Comparison of ENCODE assay signal across 8 mouse cellular contexts in the genomic region with DNA sequence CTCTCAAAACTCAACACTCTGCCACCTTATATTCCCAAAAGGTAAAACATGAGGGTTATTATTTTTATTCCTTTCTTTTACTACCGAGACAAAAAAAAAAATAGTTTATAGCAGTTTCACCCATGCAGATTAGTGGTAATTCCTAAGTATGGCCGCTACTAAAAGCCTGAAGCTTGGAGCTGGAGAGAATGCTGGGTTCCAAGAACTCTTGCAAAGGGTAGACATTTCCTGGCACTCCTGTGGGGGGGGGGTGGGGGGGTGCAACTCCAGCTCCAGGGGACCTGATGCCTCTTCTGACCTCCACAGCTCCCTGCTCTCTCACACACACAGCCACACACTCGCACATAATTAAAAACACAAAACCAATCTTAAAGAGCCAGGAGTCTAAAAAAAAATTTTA. TPM values are rescaled to one million over a fixed set of nuclear protein-coding genes. Genes with fewer than 3 reads are reported as not detected.
DNase-seq lines count a peak whose midpoint lies in the region; ATAC-seq and TF ChIP-seq lines count a peak whose summit lies in the region.

No protein-coding gene starts in this region.

- ATAC-seq in kidney, postnatal 0 days (replicated peaks; ENCODE audit: low FRiP score, low read depth), result no peak
- no peak for ATAC-seq in embryonic facial prominence, embryonic 12.5 days (ENCODE audit: insufficient number of reproducible peaks, insufficient read depth, low FRiP score, low TSS enrichment)
- no peak for ATAC-seq in intestine, embryonic 16.5 days
- ATAC-seq in neural tube, embryonic 12.5 days (ENCODE audit: low FRiP score, low read depth), result no peak

- H3K27me3 ChIP-seq in kidney, postnatal 0 days (ENCODE audit: insufficient read depth, low read length), result no peaks in the 10 kb centered on the region
- H3K27me3 ChIP-seq in embryonic facial prominence, embryonic 12.5 days, result no peaks in the 10 kb centered on the region
- H3K27me3 ChIP-seq in intestine, embryonic 16.5 days (replicated peaks; ENCODE audit: control insufficient read depth, insufficient read depth, low read length), result no peaks in the 10 kb centered on the region
- H3K27me3 ChIP-seq in neural tube, embryonic 12.5 days (replicated peaks), result no peaks in the 10 kb centered on the region

- peak overlapping the region; percentile 76 for H3K4me3 ChIP-seq in kidney, postnatal 0 days (replicated peaks; ENCODE audit: low read depth, low read length)
- peak overlapping the region; percentile 77 for H3K4me3 ChIP-seq in embryonic facial prominence, embryonic 12.5 days
- peak overlapping the region; percentile 86 for H3K4me3 ChIP-seq in intestine, embryonic 16.5 days (ENCODE audit: low read length)
- peak overlapping the region; percentile 81 for H3K4me3 ChIP-seq in neural tube, embryonic 12.5 days

- 45% methylated on average over 3 of the region's 3 CpGs for WGBS in kidney, postnatal 0 days
- 45% methylated on average over 3 of the region's 3 CpGs for WGBS in embryonic facial prominence, embryonic 12.5 days
- 42% methylated on average over 3 of the region's 3 CpGs for WGBS in intestine, embryonic 16.5 days
- 57% methylated on average over 3 of the region's 3 CpGs for WGBS in neural tube, embryonic 12.5 days

- peak overlapping the region; percentile 86 for H3K4me2 ChIP-seq in kidney, postnatal 0 days (ENCODE audit: low read length)
- peak overlapping the region; percentile 69 for H3K4me2 ChIP-seq in embryonic facial prominence, embryonic 12.5 days (replicated peaks)
- H3K4me2 ChIP-seq in intestine, embryonic 16.5 days (ENCODE audit: low read depth, low read length), result peak overlapping the region; percentile 63
- H3K4me2 ChIP-seq in neural tube, embryonic 12.5 days (replicated peaks), result peak overlapping the region; percentile 83

- intact Hi-C loops in gastrocnemius, postnatal 36 days (cut with DNase I), result loop anchor here (5.0 kb wide), 1 partner anchor 169 kb away; a partner anchor contains a TSS

- H3K4me1 ChIP-seq in kidney, postnatal 0 days (replicated peaks; ENCODE audit: insufficient read depth, low read length), result peaks cover 17% of the 10 kb centered on the region; the same call in 1 of the 2 replicates
- peaks cover 24% of the 10 kb centered on the region for H3K4me1 ChIP-seq in embryonic facial prominence, embryonic 12.5 days
- peaks cover 18% of the 10 kb centered on the region for H3K4me1 ChIP-seq in intestine, embryonic 16.5 days (ENCODE audit: control insufficient read depth, insufficient read depth, low read length)
- peaks cover 31% of the 10 kb centered on the region for H3K4me1 ChIP-seq in neural tube, embryonic 12.5 days

- no peak for TF ChIP-seq CTCF in kidney, postnatal 0 days (IDR thresholded peaks at IDR 0.05; ENCODE audit: low read depth)

- no peaks in the 10 kb centered on the region for H3K9me3 ChIP-seq in kidney, postnatal 0 days (replicated peaks; ENCODE audit: low read length)
- peaks cover 3% of the 10 kb centered on the region; the same call in 1 of the 2 replicates for H3K9me3 ChIP-seq in embryonic facial prominence, embryonic 12.5 days
- no peaks in the 10 kb centered on the region for H3K9me3 ChIP-seq in intestine, embryonic 16.5 days (ENCODE audit: control insufficient read depth, low read length)
- no peaks in the 10 kb centered on the region for H3K9me3 ChIP-seq in neural tube, embryonic 12.5 days

- no peak for DNase-seq in kidney, postnatal 0 days (ENCODE audit: low spot score)
- no peak for DNase-seq in kidney, postnatal 10 days
- DNase-seq in gastrocnemius, postnatal 36 days, result no peak
- DNase-seq in adrenal gland, adult 8-10 months, result no peak
- no peak for DNase-seq in lung, postnatal 14 days

- no peak overlapping the region for H3K27ac ChIP-seq in kidney, postnatal 0 days
- H3K27ac ChIP-seq in embryonic facial prominence, embryonic 12.5 days, result no peak overlapping the region
- H3K27ac ChIP-seq in intestine, embryonic 16.5 days (ENCODE audit: low read length), result no peak overlapping the region
- H3K27ac ChIP-seq in neural tube, embryonic 12.5 days, result no peak overlapping the region

- H3K36me3 ChIP-seq in kidney, postnatal 0 days (ENCODE audit: insufficient read depth, low read length), result peaks cover 11% of the 10 kb centered on the region; the same call in 1 of the 2 replicates
- H3K36me3 ChIP-seq in embryonic facial prominence, embryonic 12.5 days, result peaks cover 35% of the 10 kb centered on the region
- H3K36me3 ChIP-seq in intestine, embryonic 16.5 days (ENCODE audit: control insufficient read depth, insufficient read depth, low read length), result 0 out of 2 replicates have a peak, but pooled peaks cover 8% of the 10 kb centered on the region
- peaks cover 39% of the 10 kb centered on the region for H3K36me3 ChIP-seq in neural tube, embryonic 12.5 days

- peak overlapping the region; percentile 82 for H3K9ac ChIP-seq in kidney, postnatal 0 days (ENCODE audit: low read depth, low read length)
- H3K9ac ChIP-seq in embryonic facial prominence, embryonic 12.5 days, result peak overlapping the region; percentile 84
- H3K9ac ChIP-seq in intestine, embryonic 16.5 days (ENCODE audit: low read depth, low read length), result peak overlapping the region; percentile 92
- H3K9ac ChIP-seq in neural tube, embryonic 12.5 days, result peak overlapping the region; percentile 78

RNA-seq across cellular contexts. Expression of a gene that starts 1.1 kb away (rescaled TPM):
- polyA plus RNA-seq in kidney, postnatal 0 days (2015; fragmentation: Nextera tagmentation; extraction: Ambion mirVana), result 625 and 668 TPM in 2 replicates
- polyA plus RNA-seq in embryonic facial prominence, embryonic 12.5 days (2016; fragmentation: Nextera tagmentation; extraction: Ambion mirVana), result 767 and 781 TPM in 2 replicates
- 636 and 699 TPM in 2 replicates for polyA plus RNA-seq in intestine, embryonic 16.5 days (2015; fragmentation: Nextera tagmentation; extraction: Ambion mirVana)
- polyA plus RNA-seq in neural tube, embryonic 12.5 days (2016; fragmentation: Nextera tagmentation; extraction: Ambion mirVana), result 847 and 881 TPM in 2 replicates
- total RNA-seq in gastrocnemius, postnatal 36 days (2021), result 100 to 1,000 TPM; 304 to 320 TPM
- total RNA-seq in adrenal gland, adult 8-10 months (2022), result 1,000 to 10,000 TPM; 1,354 to 1,788 (median 1,543) TPM

RNA-seq across cellular contexts. Expression of a gene that starts 32.6 kb away (rescaled TPM):
- 9.5 and 11.6 TPM in 2 replicates for polyA plus RNA-seq in kidney, postnatal 0 days (2015; fragmentation: Nextera tagmentation; extraction: Ambion mirVana)
- 5.4 and 6.7 TPM in 2 replicates for polyA plus RNA-seq in embryonic facial prominence, embryonic 12.5 days (2016; fragmentation: Nextera tagmentation; extraction: Ambion mirVana)
- polyA plus RNA-seq in intestine, embryonic 16.5 days (2015; fragmentation: Nextera tagmentation; extraction: Ambion mirVana), result 15.4 and 18.6 TPM in 2 replicates
- polyA plus RNA-seq in neural tube, embryonic 12.5 days (2016; fragmentation: Nextera tagmentation; extraction: Ambion mirVana), result 2.4 and 2.8 TPM in 2 replicates
- total RNA-seq in gastrocnemius, postnatal 36 days (2021), result 1 to 10 TPM; 4.1 to 5.0 TPM
- 10 to 100 TPM; 22.2 to 64.9 (median 42.7) TPM for total RNA-seq in adrenal gland, adult 8-10 months (2022)
